Mouse (Mus musculus): Measurements from ENCODE around the gene Slc25a21. TPM values are rescaled to one million over a fixed set of nuclear protein-coding genes. Genes with fewer than 3 reads are reported as not detected.

The Slc25a21 gene
- polyA plus RNA-seq, 1 experiment from 2014 or later, result 1.3 TPM

DNA sequence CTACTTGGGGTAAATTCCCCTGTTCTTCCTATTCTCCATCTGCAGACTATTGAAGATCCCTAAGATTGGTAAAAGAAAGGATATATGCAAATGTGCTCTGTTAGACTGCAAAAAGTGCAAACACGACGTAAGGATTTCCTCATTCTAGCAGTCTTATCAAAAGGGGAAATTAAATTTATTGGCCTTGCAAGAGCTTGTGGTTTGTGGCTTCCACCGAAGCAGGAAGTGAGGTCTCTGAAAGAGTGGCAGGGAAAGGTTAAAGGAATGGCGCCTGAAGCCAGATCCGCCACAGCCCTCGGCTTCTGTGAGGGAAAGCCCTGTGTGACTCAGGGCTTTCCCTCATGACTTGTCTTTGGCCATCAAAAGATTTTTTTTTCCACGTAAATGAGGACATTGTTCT, 519.7 kb downstream of the Slc25a21 start:
- Histone ChIP-seq H3K36me3 (ENCODE audit: control insufficient read depth, insufficient read depth, low read length) (no peaks in the 10 kb centered on the region), H3K27ac (replicated peaks; ENCODE audit: low read depth, low read length) (no peak overlapping the region), H3K27me3 (ENCODE audit: control insufficient read depth, insufficient read depth, low read length) (peaks cover 18% of the 10 kb centered on the region), H3K9me3 (ENCODE audit: control insufficient read depth, low read length) (no peaks in the 10 kb centered on the region), H3K9ac (ENCODE audit: low read length) (no peak overlapping the region), H3K4me1 (ENCODE audit: control insufficient read depth, insufficient read depth, low read length) (0 out of 2 replicates have a peak, but pooled peaks cover 3% of the 10 kb centered on the region), H3K4me3 (ENCODE audit: low read depth, low read length) (no peak overlapping the region), H3K4me2 (ENCODE audit: low read depth, severe bottlenecking) (no peak overlapping the region)
- DNase-seq (ENCODE audit: low spot score), result no peak
- WGBS, result 73% methylated on average over 7 of the region's 7 CpGs
- ATAC-seq (ENCODE audit: insufficient number of reproducible peaks, low FRiP score, low TSS enrichment, low read depth), result no peak

DNA sequence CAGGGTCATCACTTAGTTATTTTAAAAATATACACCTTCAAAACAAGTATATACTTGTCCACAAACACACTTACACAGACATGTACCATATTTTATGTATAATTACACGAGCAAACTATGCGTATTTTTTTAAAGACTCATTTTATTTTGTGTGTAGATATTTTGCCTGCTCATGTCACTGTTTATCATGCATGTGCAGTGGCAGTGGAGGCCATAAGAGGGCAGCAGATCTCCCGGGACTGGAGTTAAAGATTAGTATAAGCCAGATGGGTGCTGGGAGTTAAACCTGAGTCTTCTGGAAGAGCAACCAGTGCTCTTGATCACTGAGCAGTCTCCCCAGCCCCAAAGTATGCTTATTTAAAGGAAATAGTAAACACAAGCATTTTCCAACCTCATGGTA, 522.5 kb downstream of the Slc25a21 start:
- peak; percentile 54 for DNase-seq (ENCODE audit: low spot score)
- WGBS, result 33% methylated on average over 3 of the region's 3 CpGs
- no peaks in the 10 kb centered on the region for H3K36me3 ChIP-seq (ENCODE audit: control insufficient read depth, insufficient read depth, low read length)

DNA sequence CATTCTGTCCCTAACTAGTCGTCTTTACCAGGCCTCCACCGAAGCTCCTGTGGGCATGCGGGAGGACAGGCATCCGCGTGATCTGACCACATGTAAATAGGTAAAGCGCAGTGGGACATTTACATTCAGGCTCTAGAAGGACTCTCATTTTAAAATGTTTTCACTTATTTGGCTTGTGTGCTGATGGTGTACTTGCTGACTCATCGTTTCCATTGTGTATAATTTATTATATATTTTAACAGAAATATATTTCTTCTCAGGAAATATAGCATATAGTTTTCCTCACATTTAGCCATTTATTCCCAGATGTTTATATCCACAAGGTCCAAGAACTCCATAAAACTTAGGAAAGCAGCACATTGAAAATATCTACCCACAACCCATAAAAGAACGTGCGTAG, 526.5 kb downstream of the Slc25a21 start:
- no peaks in the 10 kb centered on the region for H3K36me3 ChIP-seq (ENCODE audit: control insufficient read depth, insufficient read depth, low read length)
- H3K4me3 ChIP-seq (ENCODE audit: low read depth, low read length), result no peak overlapping the region
- ATAC-seq (ENCODE audit: insufficient number of reproducible peaks, low FRiP score, low TSS enrichment, low read depth) (no peak), DNase-seq (ENCODE audit: low spot score) (no peak)
- no peak overlapping the region for H3K9ac ChIP-seq (ENCODE audit: low read length)
- H3K4me2 ChIP-seq (ENCODE audit: low read depth, severe bottlenecking), result no peak overlapping the region
- H3K27me3 ChIP-seq (ENCODE audit: control insufficient read depth, insufficient read depth, low read length), result no peaks in the 10 kb centered on the region
- no peak overlapping the region for H3K27ac ChIP-seq (replicated peaks; ENCODE audit: low read depth, low read length)
- 92% methylated on average over 9 of the region's 9 CpGs for WGBS
- H3K4me1 ChIP-seq (ENCODE audit: control insufficient read depth, insufficient read depth, low read length), result no peaks in the 10 kb centered on the region
- H3K9me3 ChIP-seq (ENCODE audit: control insufficient read depth, low read length), result no peaks in the 10 kb centered on the region

More for the DNA sequence above, 522.5 kb downstream of the Slc25a21 start:
- ATAC-seq (ENCODE audit: insufficient number of reproducible peaks, low FRiP score, low TSS enrichment, low read depth), result no peak
- Histone ChIP-seq H3K27me3 (ENCODE audit: control insufficient read depth, insufficient read depth, low read length) (peaks cover 2% of the 10 kb centered on the region), H3K4me1 (ENCODE audit: control insufficient read depth, insufficient read depth, low read length) (no peaks in the 10 kb centered on the region), H3K4me2 (ENCODE audit: low read depth, severe bottlenecking) (no peak overlapping the region), H3K27ac (replicated peaks; ENCODE audit: low read depth, low read length) (no peak overlapping the region), H3K9ac (ENCODE audit: low read length) (no peak overlapping the region), H3K9me3 (ENCODE audit: control insufficient read depth, low read length) (no peaks in the 10 kb centered on the region), H3K4me3 (ENCODE audit: low read depth, low read length) (no peak overlapping the region)

DNA sequence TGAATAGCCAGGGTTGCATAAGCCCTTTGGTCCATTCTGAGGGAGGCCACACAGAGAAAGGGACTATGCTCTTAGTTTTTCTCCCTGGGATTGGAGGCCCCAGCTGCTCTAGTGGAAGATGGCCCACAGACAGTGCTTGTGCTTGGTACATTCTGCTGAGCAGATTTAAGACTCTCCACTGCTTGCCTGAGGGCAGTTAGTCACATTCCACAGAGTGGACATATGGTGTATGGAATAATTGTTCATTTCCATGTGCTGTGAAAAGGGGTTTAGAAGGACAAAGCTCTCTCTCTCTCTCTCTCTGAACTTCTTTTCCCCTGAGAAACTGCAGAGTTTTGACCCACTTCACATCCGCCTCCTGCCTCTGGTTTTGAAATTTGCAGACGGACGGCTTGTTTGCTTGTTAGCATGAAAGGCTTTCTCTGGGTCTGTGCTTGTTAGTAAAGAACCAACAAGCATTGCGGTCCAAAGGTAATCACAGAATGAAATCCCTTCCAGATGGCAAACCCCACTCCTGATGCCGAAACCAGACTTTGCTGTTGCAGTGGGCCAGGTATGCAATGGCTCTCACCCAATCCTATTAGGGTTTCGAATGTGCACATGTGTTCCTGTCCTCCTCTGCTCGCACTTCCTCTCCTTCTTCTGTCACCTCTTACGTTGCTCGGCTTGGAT, 527.7 kb downstream of the Slc25a21 start:
- Histone ChIP-seq H3K9ac (ENCODE audit: low read length) (no peak overlapping the region), H3K4me2 (ENCODE audit: low read depth, severe bottlenecking) (no peak overlapping the region), H3K4me3 (ENCODE audit: low read depth, low read length) (no peak overlapping the region), H3K9me3 (ENCODE audit: control insufficient read depth, low read length) (no peaks in the 10 kb centered on the region), H3K36me3 (ENCODE audit: control insufficient read depth, insufficient read depth, low read length) (no peaks in the 10 kb centered on the region), H3K4me1 (ENCODE audit: control insufficient read depth, insufficient read depth, low read length) (no peaks in the 10 kb centered on the region), H3K27ac (replicated peaks; ENCODE audit: low read depth, low read length) (peak overlapping the region; percentile 78), H3K27me3 (ENCODE audit: control insufficient read depth, insufficient read depth, low read length) (no peaks in the 10 kb centered on the region)
- DNase-seq (ENCODE audit: low spot score), result peak; percentile 64
- peak; percentile 60 for ATAC-seq (ENCODE audit: insufficient number of reproducible peaks, low FRiP score, low TSS enrichment, low read depth)
- WGBS, result 38% methylated on average over 9 of the region's 9 CpGs

Other genes with a start within 250 kb of the Slc25a21 start
- gene Prps1l3, start 32.9 kb upstream of the Slc25a21 start, polyA plus RNA-seq (2014; fragmentation: Nextera tagmentation; extraction: Ambion mirVana), result 91.6 and 93.8 TPM in 2 replicates
- 9.1 and 9.7 TPM in 2 replicates for gene Mipol1, start 33.0 kb upstream of the Slc25a21 start, polyA plus RNA-seq (2014; fragmentation: Nextera tagmentation; extraction: Ambion mirVana)

All from limb, embryonic 11.5 days (tissue).